Comparison of ENCODE assay signal across 13 mouse cellular contexts in genomic region chr4:136152821-136153220, GRCm38 (mm10). TPM values are rescaled to one million over a fixed set of nuclear protein-coding genes. Genes with fewer than 3 reads are reported as not detected.
DNase-seq lines count a peak whose midpoint lies in the region; ATAC-seq and TF ChIP-seq lines count a peak whose summit lies in the region.
"Had no signal": no experiment of that assay in that cellular context is flagged by ENCODE, and none has a peak within 500 bp of the region (broad histone marks: within the 10 kb centered on the region; RNA-seq: fewer than 3 reads in every experiment).

No protein-coding gene starts in this region.

- no peaks in the 10 kb centered on the region for H3K27me3 ChIP-seq in intestine, embryonic 15.5 days (replicated peaks)
- no peaks in the 10 kb centered on the region for H3K27me3 ChIP-seq in intestine, embryonic 16.5 days (replicated peaks; ENCODE audit: control insufficient read depth, insufficient read depth, low read length)
- H3K27me3 ChIP-seq in midbrain, postnatal 0 days (ENCODE audit: insufficient read depth, low read length) = no peaks in the 10 kb centered on the region; the same call in none of the 2 replicates
- no peaks in the 10 kb centered on the region for H3K27me3 ChIP-seq in midbrain, embryonic 15.5 days (replicated peaks)
- H3K27me3 ChIP-seq in small intestine, adult 2 months (ENCODE audit: control insufficient read depth, insufficient read depth, low read length) = no peaks in the 10 kb centered on the region

- no peak overlapping the region for H3K4me3 ChIP-seq in intestine, embryonic 15.5 days (replicated peaks)
- H3K4me3 ChIP-seq in intestine, embryonic 16.5 days (ENCODE audit: low read length) = no peak overlapping the region
- no peak overlapping the region for H3K4me3 ChIP-seq in midbrain, postnatal 0 days (ENCODE audit: low read depth, low read length)
- no peak overlapping the region for H3K4me3 ChIP-seq in midbrain, embryonic 15.5 days
- no peak overlapping the region for H3K4me3 ChIP-seq in small intestine, adult 2 months (ENCODE audit: low read depth, low read length)
- H3K4me3 ChIP-seq: erythroblast, embryonic 14.5 days had no signal

- H3K27ac ChIP-seq in intestine, embryonic 15.5 days = peak overlapping the region; percentile 29; the same call in 1 of the 2 replicates
- H3K27ac ChIP-seq in intestine, embryonic 16.5 days (ENCODE audit: low read length) = no peak overlapping the region
- H3K27ac ChIP-seq in midbrain, postnatal 0 days (ENCODE audit: low read depth, low read length) = no peak overlapping the region
- H3K27ac ChIP-seq in midbrain, embryonic 15.5 days = no peak overlapping the region
- no peak overlapping the region for H3K27ac ChIP-seq in small intestine, adult 2 months (ENCODE audit: insufficient read depth, low read depth, low read length)

- no peak overlapping the region for H3K9ac ChIP-seq in intestine, embryonic 15.5 days
- no peak overlapping the region for H3K9ac ChIP-seq in intestine, embryonic 16.5 days (ENCODE audit: low read depth, low read length)
- H3K9ac ChIP-seq in midbrain, postnatal 0 days (replicated peaks; ENCODE audit: low read length, poor library complexity, severe bottlenecking) = no peak overlapping the region
- H3K9ac ChIP-seq in midbrain, embryonic 15.5 days = no peak overlapping the region

- H3K36me3 ChIP-seq in intestine, embryonic 15.5 days = no peaks in the 10 kb centered on the region
- no peaks in the 10 kb centered on the region for H3K36me3 ChIP-seq in intestine, embryonic 16.5 days (ENCODE audit: control insufficient read depth, insufficient read depth, low read length)
- no peaks in the 10 kb centered on the region for H3K36me3 ChIP-seq in midbrain, postnatal 0 days (ENCODE audit: insufficient read depth, low read length)
- H3K36me3 ChIP-seq in midbrain, embryonic 15.5 days (replicated peaks) = no peaks in the 10 kb centered on the region
- no peaks in the 10 kb centered on the region for H3K36me3 ChIP-seq in small intestine, adult 2 months (ENCODE audit: control insufficient read depth, insufficient read depth, low read length)

- TF ChIP-seq CTCF in midbrain, postnatal 0 days (IDR thresholded peaks at IDR 0.05) = peak; percentile 27
- TF ChIP-seq CTCF in small intestine, adult 2 months (IDR thresholded peaks at IDR 0.05; ENCODE audit: extremely low read depth, insufficient read length, insufficient replicate concordance, low read depth, low read length) = peak; percentile 19; the same call in 1 of the 2 replicates

- peaks cover 3% of the 10 kb centered on the region for H3K4me1 ChIP-seq in intestine, embryonic 15.5 days (replicated peaks)
- peaks cover 15% of the 10 kb centered on the region for H3K4me1 ChIP-seq in intestine, embryonic 16.5 days (ENCODE audit: control insufficient read depth, insufficient read depth, low read length)
- no peaks in the 10 kb centered on the region for H3K4me1 ChIP-seq in midbrain, postnatal 0 days (ENCODE audit: insufficient read depth, low read length)
- peaks cover 5% of the 10 kb centered on the region for H3K4me1 ChIP-seq in midbrain, embryonic 15.5 days
- peaks cover 10% of the 10 kb centered on the region for H3K4me1 ChIP-seq in small intestine, adult 2 months (ENCODE audit: control insufficient read depth, insufficient read depth, insufficient read length, low read length)

- DNase-seq in midbrain, postnatal 0 days (ENCODE audit: low spot score) = no peak
- peak; percentile 73 for DNase-seq in R1 (ENCODE audit: low read depth, low spot score)
- no peak for DNase-seq in adrenal gland, postnatal 14 days
- DNase-seq: adrenal gland, postnatal 25 days; cerebellum, adult 8-10 months; heart, postnatal 14 days; kidney, adult 9 months; lung, postnatal 14 days had no signal

- no peak for ATAC-seq in intestine, embryonic 15.5 days
- no peak for ATAC-seq in intestine, embryonic 16.5 days
- ATAC-seq in midbrain, postnatal 0 days (ENCODE audit: low FRiP score) = no peak
- no peak for ATAC-seq in midbrain, embryonic 15.5 days (replicated peaks)

- H3K9me3 ChIP-seq in intestine, embryonic 15.5 days = no peaks in the 10 kb centered on the region
- H3K9me3 ChIP-seq in intestine, embryonic 16.5 days (ENCODE audit: control insufficient read depth, low read length) = no peaks in the 10 kb centered on the region; the same call in 1 of the 2 replicates
- H3K9me3 ChIP-seq in midbrain, postnatal 0 days (ENCODE audit: low read length) = no peaks in the 10 kb centered on the region
- H3K9me3 ChIP-seq in midbrain, embryonic 15.5 days = no peaks in the 10 kb centered on the region

- WGBS in intestine, embryonic 15.5 days = 82% methylated on average over 4 of the region's 4 CpGs
- WGBS in intestine, embryonic 16.5 days = 83% methylated on average over 4 of the region's 4 CpGs
- WGBS in midbrain, postnatal 0 days = 87% methylated on average over 4 of the region's 4 CpGs
- 92% methylated on average over 4 of the region's 4 CpGs for WGBS in midbrain, embryonic 15.5 days
- 81% methylated on average over 4 of the region's 4 CpGs for WGBS in small intestine, adult 2 months

- no peak for TF ChIP-seq POLR2A in small intestine, adult 2 months (IDR thresholded peaks at IDR 0.05; ENCODE audit: low read depth, low read length)

- no peak overlapping the region for H3K4me2 ChIP-seq in intestine, embryonic 15.5 days (replicated peaks)
- no peak overlapping the region for H3K4me2 ChIP-seq in intestine, embryonic 16.5 days (ENCODE audit: low read depth, low read length)
- no peak overlapping the region for H3K4me2 ChIP-seq in midbrain, postnatal 0 days (ENCODE audit: low read depth, low read length, poor library complexity, severe bottlenecking)
- no peak overlapping the region for H3K4me2 ChIP-seq in midbrain, embryonic 15.5 days

RNA-seq across cellular contexts. Expression of gene Id3, which starts 9.5 kb away (rescaled TPM):
- 269 and 285 TPM in 2 replicates for polyA plus RNA-seq in intestine, embryonic 15.5 days (2015; fragmentation: Nextera tagmentation; extraction: Ambion mirVana)
- 232 and 245 TPM in 2 replicates for polyA plus RNA-seq in intestine, embryonic 16.5 days (2015; fragmentation: Nextera tagmentation; extraction: Ambion mirVana)
- 121 and 208 TPM in 2 replicates for total RNA-seq in midbrain, postnatal 0 days (2014; rRNA removed)
- polyA plus RNA-seq in midbrain, postnatal 0 days (2015; fragmentation: Nextera tagmentation; extraction: Ambion mirVana) = 148 and 156 TPM in 2 replicates
- polyA plus RNA-seq in midbrain, embryonic 15.5 days (2015; fragmentation: Nextera tagmentation; extraction: Ambion mirVana) = 127 and 151 TPM in 2 replicates
- polyA plus RNA-seq in small intestine, adult 2 months (2012; rRNA removed) = 262 and 519 TPM in 2 replicates
- 91.3 and 98.0 TPM in 2 replicates for total RNA-seq in adrenal gland, postnatal 14 days (2021)

RNA-seq across cellular contexts. Expression of gene E2f2, which starts 19.4 kb away (rescaled TPM):
- polyA plus RNA-seq in intestine, embryonic 15.5 days (2015; fragmentation: Nextera tagmentation; extraction: Ambion mirVana) = 8.1 and 9.8 TPM in 2 replicates
- 7.5 and 9.3 TPM in 2 replicates for polyA plus RNA-seq in intestine, embryonic 16.5 days (2015; fragmentation: Nextera tagmentation; extraction: Ambion mirVana)
- 1.1 and 2.0 TPM in 2 replicates for total RNA-seq in midbrain, postnatal 0 days (2014; rRNA removed)
- polyA plus RNA-seq in midbrain, postnatal 0 days (2015; fragmentation: Nextera tagmentation; extraction: Ambion mirVana) = 0.46 and 0.50 TPM in 2 replicates
- 2.2 and 2.3 TPM in 2 replicates for polyA plus RNA-seq in midbrain, embryonic 15.5 days (2015; fragmentation: Nextera tagmentation; extraction: Ambion mirVana)
- 7.5 and 11.5 TPM in 2 replicates for polyA plus RNA-seq in small intestine, adult 2 months (2012; rRNA removed)
- 12.0 and 13.6 TPM in 2 replicates for total RNA-seq in adrenal gland, postnatal 14 days (2021)

RNA-seq across cellular contexts. Expression of gene Asap3, which starts 53.3 kb away (rescaled TPM):
- polyA plus RNA-seq in intestine, embryonic 15.5 days (2015; fragmentation: Nextera tagmentation; extraction: Ambion mirVana) = 4.6 and 5.4 TPM in 2 replicates
- 3.3 and 4.4 TPM in 2 replicates for polyA plus RNA-seq in intestine, embryonic 16.5 days (2015; fragmentation: Nextera tagmentation; extraction: Ambion mirVana)
- total RNA-seq in midbrain, postnatal 0 days (2014; rRNA removed) = 5.9 and 7.6 TPM in 2 replicates
- polyA plus RNA-seq in midbrain, postnatal 0 days (2015; fragmentation: Nextera tagmentation; extraction: Ambion mirVana) = 3.7 and 4.1 TPM in 2 replicates
- 5.1 and 5.2 TPM in 2 replicates for polyA plus RNA-seq in midbrain, embryonic 15.5 days (2015; fragmentation: Nextera tagmentation; extraction: Ambion mirVana)
- 1.3 and 2.0 TPM in 2 replicates for polyA plus RNA-seq in small intestine, adult 2 months (2012; rRNA removed)
- total RNA-seq in adrenal gland, postnatal 14 days (2021) = 3.4 and 3.8 TPM in 2 replicates
